Mouse (Mus musculus) intestine, postnatal 0 days (tissue): ENCODE data around the gene Rbm19. TPM values are rescaled to one million over a fixed set of nuclear protein-coding genes. Genes with fewer than 3 reads are reported as not detected.

Experiments
- ATAC-seq: fragments of 200-750 bp; cut with Nextera tagmentation; 2 replicates; pipeline ENCODE4 v1.8.0; 2017; ENCODE audit warnings: mild to moderate bottlenecking, moderate TSS enrichment, moderate library complexity
- H3K27ac ChIP-seq: fragments of 300-500 bp; sonication (generic); 2 replicates; pipeline ENCODE4 v1.5.1; 2014; ENCODE audit warnings: mild to moderate bottlenecking, low read depth, low read length, moderate library complexity
- H3K27me3 ChIP-seq: fragments of 300-500 bp; sonication (generic); replicated peaks from 2 replicates; pipeline ENCODE4 v1.6.1; 2014; ENCODE audit warnings: low read length, mixed read lengths; ENCODE audit not compliant: control insufficient read depth, insufficient read depth
- H3K36me3 ChIP-seq: fragments of 300-500 bp; sonication (generic); 2 replicates; pipeline ENCODE4 v1.6.1; 2014; ENCODE audit warnings: mild to moderate bottlenecking, moderate library complexity; ENCODE audit not compliant: control insufficient read depth, insufficient read depth
- H3K4me1 ChIP-seq: fragments of 300-500 bp; sonication (generic); replicated peaks from 2 replicates; pipeline ENCODE4 v1.6.1; 2014; ENCODE audit warnings: antibody characterized with exemption, low read length, mixed read lengths; ENCODE audit not compliant: control insufficient read depth, insufficient read depth
- H3K4me2 ChIP-seq: fragments of 300-500 bp; sonication (generic); replicated peaks from 2 replicates; pipeline ENCODE4 v1.6.1; 2014; ENCODE audit warnings: low read depth, mild to moderate bottlenecking, moderate library complexity
- H3K4me3 ChIP-seq: fragments of 300-500 bp; sonication (generic); 2 replicates; pipeline ENCODE4 v1.5.1; 2014; ENCODE audit warnings: low read depth, low read length
- H3K9ac ChIP-seq: fragments of 300-500 bp; sonication (generic); 2 replicates; pipeline ENCODE4 v1.6.1; 2014; ENCODE audit warnings: mild to moderate bottlenecking, low read depth, low read length
- H3K9me3 ChIP-seq: fragments of 300-500 bp; sonication (generic); 2 replicates; pipeline ENCODE4 v1.6.1; 2016; ENCODE audit warnings: mixed run types; ENCODE audit not compliant: control insufficient read depth
- CTCF ChIP-seq: sonication (generic); IDR thresholded peaks from 2 replicates; pipeline ENCODE4 v1.5.1; 2016; ENCODE audit warnings: low read depth, mild to moderate bottlenecking, control low read depth, antibody characterized with exemption, moderate library complexity
- WGBS: fragments of 180-500 bp; shearing (Covaris S2); extraction: QIAGEN DNeasy Blood & Tissue Kit; methylation state at CpG from one replicate; pipeline ENCODE4 v1.1.7; 2014; 5-methylcytosine and 5-hydroxymethylcytosine counted together
- polyA plus RNA-seq: library from polyadenylated mRNA; unstranded; fragments of >200 nt; fragmentation: Nextera tagmentation; extraction: Ambion mirVana; gene quantifications from 2 replicates; pipeline ENCODE4 v1.2.1, GENCODE M21; 2015

Rbm19 gene
- polyA plus RNA-seq, 1 experiment from 2014 or later = 12.0 TPM

DNA sequence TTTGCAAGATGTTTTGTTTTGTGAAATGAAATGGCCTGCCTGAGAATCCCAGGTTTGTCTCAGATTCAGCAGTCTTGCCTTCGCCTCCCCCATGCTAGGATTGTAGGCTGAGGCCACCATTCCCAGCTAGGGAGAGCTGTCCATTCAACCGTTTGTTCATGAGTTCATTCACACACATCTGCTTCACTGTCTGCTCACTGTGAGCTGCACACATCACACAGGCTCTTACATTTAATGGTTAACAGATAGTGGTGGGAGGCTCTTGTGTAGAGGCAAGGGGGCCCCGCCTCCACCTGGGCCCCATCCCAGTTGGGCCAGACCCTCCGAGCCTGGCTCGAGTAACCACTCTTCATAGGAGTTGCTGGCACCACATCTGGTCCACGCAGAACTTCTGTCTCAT is 47.2 kb downstream of the Rbm19 start:
- no peaks in the 10 kb centered on the region for H3K9me3 ChIP-seq
- H3K4me3 ChIP-seq = no peak overlapping the region
- WGBS = 69% methylated on average over 6 of the region's 6 CpGs
- peaks cover 8% of the 10 kb centered on the region; the same call in 1 of the 2 replicates for H3K4me1 ChIP-seq
- no peak overlapping the region for H3K9ac ChIP-seq
- no peak overlapping the region for H3K27ac ChIP-seq
- TF ChIP-seq CTCF = no peak
- no peaks in the 10 kb centered on the region for H3K36me3 ChIP-seq
- ATAC-seq = no peak
- no peak overlapping the region for H3K4me2 ChIP-seq
- H3K27me3 ChIP-seq = no peaks in the 10 kb centered on the region

DNA sequence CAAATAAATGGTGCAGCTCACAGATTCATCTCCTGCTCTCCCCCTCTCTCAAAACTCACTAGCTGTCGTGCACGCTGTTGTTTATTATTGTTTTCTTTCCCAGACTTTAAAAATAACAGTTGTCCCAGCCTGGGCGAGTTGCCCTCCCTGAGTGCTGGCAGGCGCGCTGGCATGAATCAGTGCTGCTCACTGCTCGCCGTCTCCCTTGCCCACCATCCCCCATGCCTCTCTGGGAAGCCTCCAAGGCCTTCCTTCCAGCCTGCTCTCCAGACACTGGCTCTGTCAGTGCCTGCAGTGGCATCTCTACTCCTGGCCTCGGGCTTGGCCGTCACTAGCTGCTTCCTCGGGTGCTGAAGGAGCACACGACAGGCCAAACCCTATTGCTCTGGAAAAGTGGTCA is 48.2 kb downstream of the Rbm19 start:
- Histone ChIP-seq H3K27me3 (no peaks in the 10 kb centered on the region), H3K4me2 (no peak overlapping the region), H3K4me1 (peaks cover 8% of the 10 kb centered on the region; the same call in 1 of the 2 replicates), H3K36me3 (no peaks in the 10 kb centered on the region), H3K27ac (no peak overlapping the region), H3K9me3 (no peaks in the 10 kb centered on the region), H3K9ac (no peak overlapping the region), H3K4me3 (no peak overlapping the region)
- no peak for TF ChIP-seq CTCF
- WGBS = 68% methylated on average over 11 of the region's 11 CpGs
- no peak for ATAC-seq

DNA sequence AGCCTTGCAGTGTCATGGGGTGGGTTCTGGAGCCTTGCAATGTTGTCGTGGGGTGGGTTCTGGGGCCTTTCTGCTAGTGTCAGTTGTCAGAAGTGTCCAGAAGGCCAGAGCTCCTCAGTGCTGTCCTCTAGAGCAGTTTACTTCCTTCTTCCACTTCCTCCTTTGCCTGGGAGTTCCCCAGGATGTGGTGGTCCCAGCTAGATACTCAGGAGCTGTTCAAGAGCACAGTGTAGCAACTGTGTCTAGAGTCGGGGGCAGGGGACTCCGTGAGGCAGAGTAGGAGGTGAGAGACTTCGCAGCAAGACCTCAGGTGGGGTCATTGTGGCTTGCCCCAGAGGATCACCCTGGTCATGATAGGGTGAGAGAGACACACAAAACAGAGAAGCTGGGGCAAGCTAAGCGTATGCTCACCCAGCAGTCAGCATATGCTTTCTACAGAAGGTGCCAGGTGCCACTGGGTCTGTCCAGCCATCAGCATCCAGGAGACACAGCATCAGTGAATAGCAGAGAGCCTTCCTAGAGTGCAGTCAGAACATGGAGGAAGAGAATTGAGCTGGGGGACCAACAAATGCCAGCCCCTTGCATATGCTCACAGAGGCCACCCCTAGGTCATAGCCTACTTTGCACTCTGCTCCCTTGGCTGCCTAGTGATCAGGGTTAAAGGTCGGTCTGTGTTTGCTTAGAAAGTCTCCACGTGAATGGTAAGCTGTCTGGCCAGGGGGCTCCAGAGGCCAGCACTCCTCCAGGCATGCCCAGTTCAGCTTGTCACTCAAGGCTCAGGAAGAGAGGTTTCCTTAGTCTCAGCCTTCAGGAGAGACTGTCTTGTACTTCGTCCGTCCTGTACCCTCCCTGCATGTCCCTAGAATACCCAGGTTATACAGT is 49.0 kb downstream of the Rbm19 start:
- TF ChIP-seq CTCF = no peak
- 50% methylated on average over 9 of the region's 9 CpGs for WGBS
- peak; percentile 26 for ATAC-seq

DNA sequence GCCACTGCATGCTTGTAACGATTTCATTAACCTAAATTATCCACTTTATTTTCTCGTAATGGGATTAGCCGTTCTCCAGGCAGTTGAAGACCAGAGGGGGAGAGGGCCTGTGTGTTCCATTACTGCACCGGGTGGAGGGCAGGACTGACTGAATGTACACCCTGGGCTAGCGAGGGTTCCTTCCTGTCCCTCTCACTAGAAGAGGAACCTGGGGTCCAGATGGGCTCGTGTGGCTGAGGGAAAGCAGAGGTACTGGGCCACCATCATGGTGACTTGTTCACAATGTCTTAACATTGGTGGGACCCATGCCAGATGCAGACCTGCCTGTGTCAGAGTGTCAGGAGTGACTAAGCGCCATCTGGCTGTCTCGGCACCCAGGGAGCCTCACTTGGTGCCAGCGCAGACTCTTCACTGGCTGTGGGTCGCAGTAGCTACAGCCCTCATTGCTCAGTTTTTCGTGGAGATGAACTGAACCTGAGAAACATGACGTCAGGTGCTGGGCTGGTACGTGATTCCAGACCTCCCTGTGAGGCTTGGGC is 51.6 kb downstream of the Rbm19 start:
- H3K27ac ChIP-seq = no peak overlapping the region
- H3K4me2 ChIP-seq = no peak overlapping the region
- no peaks in the 10 kb centered on the region for H3K27me3 ChIP-seq
- H3K4me1 ChIP-seq = peaks cover 8% of the 10 kb centered on the region; the same call in 1 of the 2 replicates
- H3K9me3 ChIP-seq = no peaks in the 10 kb centered on the region
- H3K4me3 ChIP-seq = no peak overlapping the region
- H3K36me3 ChIP-seq = no peaks in the 10 kb centered on the region
- 85% methylated on average over 13 of the region's 13 CpGs for WGBS
- ATAC-seq = no peak
- H3K9ac ChIP-seq = no peak overlapping the region
- TF ChIP-seq CTCF = no peak

More for the DNA sequence above, 49.0 kb downstream of the Rbm19 start:
- no peak overlapping the region for H3K4me3 ChIP-seq
- H3K9me3 ChIP-seq = no peaks in the 10 kb centered on the region
- peak overlapping the region; percentile 57 for H3K27ac ChIP-seq
- H3K9ac ChIP-seq = no peak overlapping the region
- no peaks in the 10 kb centered on the region for H3K27me3 ChIP-seq
- H3K4me1 ChIP-seq = peaks cover 8% of the 10 kb centered on the region; the same call in 1 of the 2 replicates
- no peak overlapping the region for H3K4me2 ChIP-seq
- no peaks in the 10 kb centered on the region for H3K36me3 ChIP-seq

DNA sequence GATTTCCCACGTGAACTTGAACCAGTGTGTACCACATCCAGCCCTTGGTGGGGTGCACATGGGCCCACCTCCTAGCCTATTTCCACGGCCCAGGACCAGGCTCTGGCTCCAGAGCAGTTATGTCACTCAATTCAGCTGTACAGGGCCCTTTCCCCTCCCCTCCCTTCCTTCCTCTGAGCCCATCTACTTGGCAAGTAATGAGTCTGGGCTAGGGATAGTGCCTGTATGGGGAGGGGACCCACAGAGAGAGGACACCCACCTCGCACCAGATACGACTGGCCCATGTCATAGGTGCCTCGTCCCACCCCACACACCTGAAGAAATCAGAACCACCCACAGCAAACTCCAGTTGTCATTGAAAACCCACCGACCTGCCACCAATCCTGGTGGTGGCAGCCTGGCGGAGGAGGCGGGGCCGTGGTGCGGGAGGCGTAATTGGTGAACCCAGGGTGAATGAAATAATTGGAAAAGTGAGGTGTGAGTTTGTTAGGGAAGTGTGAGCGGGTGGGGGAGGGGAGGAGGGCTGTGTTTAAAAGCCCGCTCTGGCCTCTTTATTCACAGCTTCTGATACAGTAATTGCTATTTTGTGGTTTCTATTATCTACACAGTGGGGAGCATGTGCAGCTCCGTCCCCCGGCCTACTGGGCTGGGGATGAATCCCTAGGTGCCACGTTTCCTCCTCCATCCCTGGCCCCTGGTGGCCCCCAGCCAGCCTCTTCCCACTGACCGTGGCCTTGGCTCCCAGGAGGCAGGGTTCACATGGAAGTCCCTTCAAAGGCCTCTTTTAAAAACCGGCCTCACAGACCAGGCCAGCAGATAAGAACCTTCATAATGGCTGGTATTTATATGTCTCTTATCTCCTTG is 55.8 kb downstream of the Rbm19 start:
- Histone ChIP-seq H3K27me3 (no peaks in the 10 kb centered on the region), H3K27ac (peak overlapping the region; percentile 5; the same call in 1 of the 2 replicates), H3K9me3 (no peaks in the 10 kb centered on the region), H3K4me1 (no peaks in the 10 kb centered on the region), H3K9ac (no peak overlapping the region), H3K4me3 (no peak overlapping the region), H3K36me3 (peaks cover 9% of the 10 kb centered on the region), H3K4me2 (peak overlapping the region; percentile 13)
- 41% methylated on average over 18 of the region's 18 CpGs for WGBS
- TF ChIP-seq CTCF = no peak
- ATAC-seq = peak; percentile 71

DNA sequence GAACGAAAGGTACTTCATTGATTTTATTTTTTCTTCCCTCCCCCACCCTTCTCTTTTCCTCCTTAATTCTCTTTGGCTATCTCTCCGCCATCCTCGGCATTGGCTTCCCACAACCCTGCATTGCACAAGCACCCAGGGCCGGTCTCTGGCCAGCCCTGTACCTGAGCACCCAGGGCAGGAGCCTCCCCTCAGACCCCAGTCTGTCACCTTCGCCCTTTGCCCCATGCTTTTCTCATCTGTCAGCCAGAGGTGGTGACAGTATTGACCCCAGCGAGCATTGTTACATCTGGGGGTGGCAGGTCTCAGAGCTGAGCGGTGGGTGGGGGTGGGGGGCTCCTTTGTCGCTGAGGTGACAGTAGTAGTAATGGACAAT is 56.5 kb downstream of the Rbm19 start:
- WGBS = 44% methylated on average over 8 of the region's 8 CpGs

More for the DNA sequence above, 56.5 kb downstream of the Rbm19 start:
- peaks cover 15% of the 10 kb centered on the region for H3K36me3 ChIP-seq
- no peak overlapping the region for H3K9ac ChIP-seq
- H3K27me3 ChIP-seq = no peaks in the 10 kb centered on the region
- H3K9me3 ChIP-seq = no peaks in the 10 kb centered on the region
- no peak overlapping the region for H3K4me3 ChIP-seq
- H3K4me2 ChIP-seq = peak overlapping the region; percentile 13; the same call in 1 of the 2 replicates
- peak; percentile 57 for ATAC-seq
- H3K27ac ChIP-seq = no peak overlapping the region
- no peaks in the 10 kb centered on the region for H3K4me1 ChIP-seq
- TF ChIP-seq CTCF = no peak
